Mouse (Mus musculus): ENCODE data around the gene Hmgxb4. TPM values are rescaled to one million over a fixed set of nuclear protein-coding genes. Genes with fewer than 3 reads are reported as not detected.

Hmgxb4 gene
- total and polyA plus RNA-seq, 3 experiments: 23.3 to 33.4 (median 29.1) TPM

DNA sequence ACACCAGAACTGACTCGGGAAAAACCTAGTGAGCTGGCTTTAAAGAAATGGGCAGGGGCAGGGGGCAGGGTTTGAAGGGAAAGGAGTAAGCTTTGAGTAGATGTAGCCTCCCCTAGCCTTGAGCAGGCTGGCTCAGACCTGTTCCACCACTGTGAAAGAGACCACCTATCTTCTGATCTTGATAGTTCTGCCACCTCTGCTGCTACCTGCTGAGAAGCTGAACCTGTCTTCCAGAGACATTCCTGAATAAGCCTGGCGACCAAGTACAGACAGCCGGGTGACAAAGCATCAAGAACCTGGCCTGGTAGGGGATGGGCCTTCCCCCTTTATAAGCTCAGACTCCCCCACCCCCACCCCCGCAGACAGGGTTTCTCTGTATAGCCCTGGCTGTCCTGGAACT is 21.5 kb upstream of the Hmgxb4 start:
- H3K79me2 ChIP-seq (replicated peaks; ENCODE audit: control insufficient read depth, extremely low read depth, insufficient read depth, poor library complexity, severe bottlenecking): no peaks in the 10 kb centered on the region
- DNase-seq (ENCODE audit: extremely low read depth): no peak
- no peak overlapping the region for H3K9ac ChIP-seq (ENCODE audit: insufficient read depth, low read depth)
- no peak overlapping the region for H3K4me2 ChIP-seq (ENCODE audit: insufficient read depth, low read depth, poor library complexity, severe bottlenecking)
- peaks cover 0 to 5% of the 10 kb centered on the region in 2 experiments; a peak in 2 of 4 replicates for H3K4me1 ChIP-seq (ENCODE audit: control insufficient read depth in 1 of 2, insufficient read depth in 2 of 2)
- no peak overlapping the region for H3K27ac ChIP-seq (ENCODE audit: insufficient read depth, low read depth)
- no peaks in the 10 kb centered on the region for H3K36me3 ChIP-seq (replicated peaks in 1 of 2; ENCODE audit: control insufficient read depth in 1 of 2, insufficient read depth in 1 of 2, low read length in 1 of 2)
- in situ Hi-C loops (cut with MboI; ENCODE audit: low pct_ligation_motif_present, low pct_unique_long_range_greater_than_20kb, low sequenced_read_pairs) (no loop called here), dilution Hi-C loops (cut with MboI; ENCODE audit: extremely low pct_ligation_motif_present, extremely low pct_unique_long_range_greater_than_20kb, low sequenced_read_pairs) (no loop called here)
- H3K4me3 ChIP-seq (replicated peaks in 1 of 3; ENCODE audit: low read depth in 2 of 3, low read length in 2 of 3, poor library complexity in 1 of 3): no peak overlapping the region
- no peak for TF ChIP-seq MYC (IDR thresholded peaks at IDR 0.05; ENCODE audit: low read depth, low read length)
- no peak for TF ChIP-seq KAT2A (IDR thresholded peaks at IDR 0.05; ENCODE audit: insufficient replicate concordance, low read length)
- H3K27me3 ChIP-seq (replicated peaks): peaks cover 47% of the 10 kb centered on the region
- peaks cover 6% of the 10 kb centered on the region for H3K9me3 ChIP-seq (replicated peaks; ENCODE audit: low read length)

DNA sequence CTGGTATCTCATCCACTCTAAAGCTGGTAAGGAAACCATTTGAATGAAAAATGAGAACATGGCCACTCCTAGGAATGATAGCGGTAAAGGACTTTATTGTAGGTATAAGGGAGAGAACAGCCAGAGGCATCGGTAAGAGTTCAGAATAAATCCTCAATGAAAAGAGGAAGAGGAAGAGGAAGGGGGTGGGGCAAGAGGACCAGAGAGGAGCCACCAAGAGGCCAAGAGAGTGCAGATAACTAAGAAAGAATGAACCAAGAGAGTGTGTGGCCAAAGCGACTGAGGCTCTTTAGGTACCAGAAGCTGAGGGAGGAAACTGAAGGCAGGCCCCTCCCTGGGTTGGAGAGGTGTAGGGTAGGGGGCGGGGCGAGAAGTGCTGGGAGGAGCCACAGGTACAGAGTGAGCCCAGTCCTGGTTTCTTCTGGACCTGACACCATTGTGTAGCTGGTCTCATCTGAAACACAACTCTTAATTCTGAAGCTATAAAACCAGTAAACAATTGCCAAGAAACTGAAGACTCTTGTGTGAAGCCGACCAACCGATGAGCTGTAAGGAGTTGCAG is 20.8 kb upstream of the Hmgxb4 start:
- peaks cover 0 to 5% of the 10 kb centered on the region in 2 experiments; a peak in 2 of 4 replicates for H3K4me1 ChIP-seq (ENCODE audit: control insufficient read depth in 1 of 2, insufficient read depth in 2 of 2)
- DNase-seq (ENCODE audit: extremely low read depth): no peak
- H3K9me3 ChIP-seq (replicated peaks; ENCODE audit: low read length): peaks cover 6% of the 10 kb centered on the region
- dilution Hi-C loops (cut with MboI; ENCODE audit: extremely low pct_ligation_motif_present, extremely low pct_unique_long_range_greater_than_20kb, low sequenced_read_pairs) (no loop called here), in situ Hi-C loops (cut with MboI; ENCODE audit: low pct_ligation_motif_present, low pct_unique_long_range_greater_than_20kb, low sequenced_read_pairs) (no loop called here)
- no peak overlapping the region for H3K27ac ChIP-seq (ENCODE audit: insufficient read depth, low read depth)
- H3K27me3 ChIP-seq (replicated peaks): peaks cover 40% of the 10 kb centered on the region
- no peak overlapping the region for H3K4me3 ChIP-seq (replicated peaks in 1 of 3; ENCODE audit: low read depth in 2 of 3, low read length in 2 of 3, poor library complexity in 1 of 3)
- no peak overlapping the region for H3K4me2 ChIP-seq (ENCODE audit: insufficient read depth, low read depth, poor library complexity, severe bottlenecking)
- no peaks in the 10 kb centered on the region for H3K79me2 ChIP-seq (replicated peaks; ENCODE audit: control insufficient read depth, extremely low read depth, insufficient read depth, poor library complexity, severe bottlenecking)
- H3K9ac ChIP-seq (ENCODE audit: insufficient read depth, low read depth): no peak overlapping the region
- H3K36me3 ChIP-seq (replicated peaks in 1 of 2; ENCODE audit: control insufficient read depth in 1 of 2, insufficient read depth in 1 of 2, low read length in 1 of 2): no peaks in the 10 kb centered on the region
- TF ChIP-seq USF2 (conservative IDR thresholded peaks at IDR 0.05; ENCODE audit: low read depth, low read length) (no peak), NRF1 (IDR thresholded peaks at IDR 0.05; ENCODE audit: low read depth, low read length) (no peak), E2F4 (IDR thresholded peaks at IDR 0.05; ENCODE audit: insufficient replicate concordance, low read depth, low read length) (no peak), SMC3 (IDR thresholded peaks at IDR 0.05; ENCODE audit: low read depth, low read length) (no peak), USF1 (IDR thresholded peaks at IDR 0.05; ENCODE audit: low read depth, low read length) (no peak), MAX (IDR thresholded peaks at IDR 0.05; ENCODE audit: low read length) (no peak), POLR2AphosphoS2 (IDR thresholded peaks at IDR 0.05; ENCODE audit: low read depth, low read length) (no peak)

DNA sequence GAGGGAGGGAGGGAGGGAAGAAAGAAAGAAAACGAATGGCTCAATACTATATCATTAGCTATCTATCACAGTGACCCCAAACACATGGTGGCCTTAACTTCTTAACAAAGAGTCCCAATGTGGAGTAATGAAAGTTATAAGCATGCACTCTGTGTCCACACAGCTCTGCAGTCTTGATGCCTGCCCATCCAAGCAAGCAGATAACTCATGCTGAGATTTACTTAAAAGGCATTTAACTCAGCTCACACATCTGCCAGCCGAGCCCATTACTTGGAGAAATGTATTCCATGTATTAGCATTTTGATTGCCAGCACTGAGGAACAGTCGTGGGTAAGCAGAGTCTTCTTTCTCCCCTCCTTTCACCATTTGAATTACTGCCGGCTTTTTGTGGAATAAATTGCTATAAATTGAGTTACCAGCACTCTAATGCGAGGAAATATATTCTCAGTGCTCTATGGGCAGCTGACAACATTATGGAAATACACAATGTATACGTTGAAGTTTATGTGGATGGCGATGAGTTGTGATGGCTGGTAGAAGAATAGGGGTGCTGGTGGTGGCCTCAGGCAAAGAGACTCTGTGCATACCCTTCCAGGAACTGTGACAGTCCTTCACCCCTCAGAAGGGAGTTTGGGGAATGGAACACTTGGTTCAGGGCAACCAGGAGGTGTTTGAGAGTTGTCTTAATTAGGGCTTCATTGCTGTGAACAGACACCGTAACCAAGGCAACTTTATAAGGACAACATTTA is 19.9 kb upstream of the Hmgxb4 start:
- Histone ChIP-seq H3K27ac (ENCODE audit: insufficient read depth, low read depth) (no peak overlapping the region), H3K36me3 (replicated peaks in 1 of 2; ENCODE audit: control insufficient read depth in 1 of 2, insufficient read depth in 1 of 2, low read length in 1 of 2) (no peaks in the 10 kb centered on the region), H3K4me2 (ENCODE audit: insufficient read depth, low read depth, poor library complexity, severe bottlenecking) (no peak overlapping the region), H3K9ac (ENCODE audit: insufficient read depth, low read depth) (no peak overlapping the region), H3K4me3 (replicated peaks in 1 of 3; ENCODE audit: low read depth in 2 of 3, low read length in 2 of 3, poor library complexity in 1 of 3) (no peak overlapping the region), H3K27me3 (replicated peaks) (peaks cover 32% of the 10 kb centered on the region), H3K79me2 (replicated peaks; ENCODE audit: control insufficient read depth, extremely low read depth, insufficient read depth, poor library complexity, severe bottlenecking) (no peaks in the 10 kb centered on the region), H3K4me1 (ENCODE audit: control insufficient read depth in 1 of 2, insufficient read depth in 2 of 2) (peaks cover 0 to 5% of the 10 kb centered on the region in 2 experiments; a peak in 2 of 4 replicates), H3K9me3 (replicated peaks; ENCODE audit: low read length) (peaks cover 6% of the 10 kb centered on the region)
- no peak for DNase-seq (ENCODE audit: extremely low read depth)
- no peak for TF ChIP-seq ZMIZ1 (IDR thresholded peaks at IDR 0.05; ENCODE audit: low read depth, low read length)
- no peak for TF ChIP-seq SIN3A (IDR thresholded peaks at IDR 0.05; ENCODE audit: low read length)
- TF ChIP-seq E2F4 (IDR thresholded peaks at IDR 0.05; ENCODE audit: insufficient replicate concordance, low read depth, low read length): no peak
- no peak for TF ChIP-seq POLR2A (IDR thresholded peaks at IDR 0.05; ENCODE audit: low read depth, low read length)
- TF ChIP-seq RCOR1 (conservative IDR thresholded peaks at IDR 0.05; ENCODE audit: low read depth, low read length): no peak
- no peak for TF ChIP-seq MAFK (IDR thresholded peaks at IDR 0.05; ENCODE audit: insufficient replicate concordance, low read length)
- TF ChIP-seq CHD2 (IDR thresholded peaks at IDR 0.05; ENCODE audit: low read length): no peak
- in situ Hi-C loops (cut with MboI; ENCODE audit: low pct_ligation_motif_present, low pct_unique_long_range_greater_than_20kb, low sequenced_read_pairs) (no loop called here), dilution Hi-C loops (cut with MboI; ENCODE audit: extremely low pct_ligation_motif_present, extremely low pct_unique_long_range_greater_than_20kb, low sequenced_read_pairs) (no loop called here)

Measured in CH12.LX (cell line).